Mouse (Mus musculus) layer of hippocampus, adult 9-11 months (tissue): ENCODE data around the gene Olfr309.
"Not testable (repeated sequence)": the region's sequence is repeated elsewhere in the genome, so short reads cannot be mapped to it uniquely, and the experiment has no call there.

Source experiments
- DNase-seq: peaks from one replicate; pipeline ENCODE4 v3.0.0; 2022

The Olfr309 gene

DNA sequence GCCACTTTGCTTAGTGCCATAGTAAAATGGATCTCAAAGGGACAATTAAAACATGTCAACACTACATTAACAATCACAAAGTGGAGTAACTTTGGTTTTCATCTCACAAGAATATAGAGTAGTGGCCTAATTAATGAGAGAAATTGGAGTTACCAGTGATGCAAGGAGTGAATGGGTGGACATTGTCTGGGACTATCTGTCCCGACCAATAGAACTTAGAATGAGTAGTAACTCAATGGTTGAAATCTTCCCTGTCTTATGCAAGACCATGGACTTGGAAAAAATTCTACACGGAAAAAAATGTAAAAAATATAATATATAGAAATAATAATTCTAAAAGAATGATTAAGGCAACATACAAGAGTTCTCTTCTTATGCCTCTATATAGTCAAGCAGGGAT is at the start of gene Olfr309:
TSS of gene Olfr309 (minus strand) at position 101 of the 400 bp plus-strand sequence.
- no peak for DNase-seq

DNA sequence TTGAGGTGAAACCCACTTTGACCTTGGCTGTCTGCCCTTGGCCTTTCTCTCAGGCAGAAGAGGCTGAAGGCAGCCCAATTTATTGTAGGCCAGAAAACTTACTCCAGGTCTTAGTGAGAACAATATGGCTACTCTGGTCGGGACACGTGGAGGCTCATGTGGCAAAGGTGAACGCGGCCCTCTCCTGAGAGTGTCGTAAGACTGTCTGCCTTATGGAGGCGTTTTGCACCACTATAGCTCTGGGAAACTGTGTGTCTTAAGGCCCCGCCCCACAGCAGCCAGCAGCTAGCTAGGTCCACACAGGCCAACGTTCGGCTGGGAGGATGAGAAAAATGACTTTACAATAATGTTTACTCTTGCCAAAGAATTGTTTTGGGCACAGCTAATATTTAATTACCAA is 32.8 kb upstream of the Olfr309 start:
- DNase-seq = not testable (repeated sequence)

DNA sequence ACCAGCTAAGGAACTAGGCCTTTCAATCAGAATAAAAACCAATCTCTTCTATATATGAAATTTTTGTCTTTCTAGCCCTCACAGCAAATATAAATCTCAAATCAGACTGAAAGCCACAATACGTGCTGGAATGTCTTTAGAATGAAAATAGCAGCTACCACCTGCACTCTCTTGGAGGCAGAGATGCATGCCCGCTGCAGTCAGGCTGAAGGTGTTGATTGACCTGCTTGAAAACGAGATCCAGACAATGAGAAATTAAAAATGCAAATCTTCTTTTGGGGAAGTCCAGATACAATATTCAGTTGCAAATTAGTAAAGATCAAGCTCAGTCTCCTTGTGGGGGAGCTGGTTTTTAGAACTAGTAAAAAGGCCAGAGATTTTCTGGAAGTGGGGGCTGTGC is 30.7 kb upstream of the Olfr309 start:
- no peak for DNase-seq

DNA sequence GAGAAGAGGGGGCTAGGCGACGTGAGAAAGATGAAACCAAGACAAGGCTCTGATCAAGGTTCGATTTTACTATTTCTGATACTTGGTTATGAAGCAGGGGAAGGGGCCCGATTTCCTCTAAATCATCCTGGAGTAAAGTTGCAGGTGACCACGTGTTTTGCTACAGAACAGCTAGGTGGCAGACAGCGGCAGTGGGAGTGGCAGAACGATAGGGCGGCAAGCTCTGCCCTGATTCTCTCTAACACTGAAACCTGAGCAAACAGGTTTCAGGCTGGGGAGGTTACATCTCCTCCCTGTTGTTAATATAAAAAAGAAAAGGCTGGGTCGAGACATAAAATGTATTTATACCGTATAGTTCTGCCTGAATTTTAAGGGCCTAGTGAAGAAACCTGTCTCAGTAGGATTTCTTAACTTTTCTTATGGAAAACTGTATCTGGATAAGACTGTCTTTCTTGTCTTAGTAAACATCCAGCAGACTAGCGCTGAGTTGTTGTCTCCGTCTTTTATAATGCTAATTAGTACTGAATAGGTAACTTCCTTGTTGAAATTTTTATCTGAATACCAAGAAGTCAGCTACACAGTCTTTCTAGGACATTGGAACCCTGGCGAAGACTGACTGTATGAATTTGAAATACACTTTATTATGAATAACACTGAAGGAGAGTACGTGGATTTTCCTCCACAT is 29.5 kb upstream of the Olfr309 start:
- no peak for DNase-seq

DNA sequence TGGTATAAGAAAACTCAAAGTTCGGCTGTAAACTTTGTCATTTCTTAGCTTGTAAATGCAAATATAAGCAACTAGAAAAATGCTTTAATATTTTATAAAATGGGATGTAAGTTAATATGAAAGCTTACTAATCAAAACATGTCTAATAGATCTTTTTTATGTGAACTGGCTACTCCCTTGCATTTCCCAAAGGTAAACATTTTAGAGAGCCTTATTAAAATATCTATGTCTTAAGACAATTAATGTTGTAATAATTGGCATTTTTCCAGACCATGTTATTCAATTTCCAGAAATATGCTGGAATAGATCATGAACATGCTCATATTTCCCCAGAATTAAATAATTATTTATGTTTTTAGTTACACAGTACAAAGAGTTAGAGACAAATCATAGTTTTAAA is 24.0 kb upstream of the Olfr309 start, which contains the start of gene Olfr307:
TSS of gene Olfr307 (minus strand) at position 101 of the 400 bp plus-strand sequence.
- DNase-seq = no peak

DNA sequence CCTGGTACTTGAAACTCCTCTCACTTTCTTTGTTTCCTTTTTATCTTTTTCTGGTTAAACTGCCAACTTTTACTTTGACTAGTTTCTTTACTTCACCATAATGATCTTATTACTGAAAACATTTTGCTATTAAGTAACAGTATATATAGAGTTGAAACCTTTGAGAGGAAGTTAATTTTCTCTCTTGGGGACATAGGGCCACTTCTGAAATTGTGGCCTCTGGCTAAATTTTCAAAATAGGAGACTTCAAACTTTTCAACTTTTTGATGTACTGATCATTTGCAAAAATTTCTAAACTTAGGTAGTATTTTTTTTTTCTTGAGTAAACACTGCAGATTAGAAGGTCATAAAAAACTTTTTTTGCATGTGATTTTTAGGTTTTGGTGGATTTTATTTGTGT is 12.0 kb upstream of the Olfr309 start, which contains the start of gene Olfr308:
TSS of gene Olfr308 (minus strand) at position 101 of the 400 bp plus-strand sequence.
- no peak for DNase-seq

DNA sequence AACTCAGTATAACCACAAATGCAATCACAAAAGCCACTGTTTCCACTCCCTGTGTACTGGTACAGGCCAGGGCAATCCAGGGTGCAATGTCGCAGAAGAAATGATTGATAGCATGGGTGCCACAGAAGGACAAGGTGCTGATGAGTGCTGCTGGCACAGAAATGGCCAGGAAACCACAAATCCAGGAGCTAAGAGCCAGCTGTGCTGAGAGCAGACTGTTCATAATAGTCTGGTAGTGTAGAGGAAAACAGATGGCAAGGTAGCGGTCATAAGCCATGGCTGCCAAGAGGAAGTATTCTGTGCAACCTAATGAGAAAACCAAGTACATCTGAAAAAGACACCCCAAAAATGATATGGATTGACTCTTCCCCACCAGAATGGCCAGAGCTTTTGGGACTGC is 7.8 kb upstream of the Olfr309 start:
- no peak for DNase-seq

DNA sequence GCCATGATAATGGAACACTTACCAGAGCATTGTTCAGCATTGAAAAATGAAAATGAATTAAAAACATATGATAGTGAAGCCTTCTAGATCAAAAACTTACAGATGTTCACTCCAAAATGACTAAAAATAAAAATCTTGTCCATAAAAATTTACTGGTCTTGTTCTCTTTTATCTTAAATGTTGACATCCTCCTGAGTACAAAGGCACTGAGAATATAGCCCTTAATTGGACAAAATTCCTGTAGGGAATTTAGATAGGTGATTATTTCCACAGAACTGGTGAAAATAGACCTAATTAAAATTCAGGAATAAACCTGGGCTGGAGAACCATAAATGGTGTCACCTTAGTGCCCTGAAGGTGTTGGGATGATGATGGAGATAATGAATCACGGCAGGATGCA is 36.4 kb downstream of the Olfr309 start, which contains the start of gene Olfr310:
TSS of gene Olfr310 (minus strand) at position 101 of the 400 bp plus-strand sequence.
- DNase-seq = no peak
